Mouse (Mus musculus) small intestine, adult 2 months (tissue): Measurements from ENCODE around the gene CK137956. TPM values are rescaled to one million over a fixed set of nuclear protein-coding genes. Genes with fewer than 3 reads are reported as not detected.

ENCODE experiments used
- H3K27ac ChIP-seq: fragments of 200-500 bp; 2 replicates; pipeline ENCODE4 v1.5.1; 2012; ENCODE audit warnings: low read depth, low read length, control low read depth, inconsistent platforms; ENCODE audit not compliant: insufficient read depth
- H3K27me3 ChIP-seq: fragments of 200-500 bp; 2 replicates; pipeline ENCODE4 v1.6.1; 2012; ENCODE audit warnings: mild to moderate bottlenecking, moderate library complexity, low read length, inconsistent platforms; ENCODE audit not compliant: control insufficient read depth, insufficient read depth
- H3K36me3 ChIP-seq: fragments of 200-500 bp; 2 replicates; pipeline ENCODE4 v1.6.1; 2012; ENCODE audit warnings: mild to moderate bottlenecking, low read length, control low read depth, inconsistent platforms; ENCODE audit not compliant: control insufficient read depth, insufficient read depth
- H3K4me1 ChIP-seq: fragments of 200-500 bp; 2 replicates; pipeline ENCODE4 v1.6.1; 2012; ENCODE audit warnings: low read length, inconsistent platforms, mixed read lengths; ENCODE audit not compliant: control insufficient read depth, insufficient read depth, insufficient read length
- H3K4me3 ChIP-seq: fragments of 200-500 bp; 2 replicates; pipeline ENCODE4 v1.5.1; 2012; ENCODE audit warnings: low read depth, mild to moderate bottlenecking, control low read depth, inconsistent platforms, low read length, moderate library complexity
- CTCF ChIP-seq: fragments of 200-500 bp; IDR thresholded peaks from 2 replicates; pipeline ENCODE4 v1.5.1; 2012; ENCODE audit warnings: low read depth, mild to moderate bottlenecking, control low read depth, inconsistent platforms, low read length, moderate library complexity, mixed read lengths; ENCODE audit not compliant: insufficient replicate concordance, insufficient read length; ENCODE audit errors: extremely low read depth
- POLR2A ChIP-seq: fragments of 200-500 bp; IDR thresholded peaks from 2 replicates; pipeline ENCODE4 v1.6.1; 2012; ENCODE audit warnings: low read depth, mild to moderate bottlenecking, control low read depth, inconsistent platforms, low read length, moderate library complexity
- WGBS: fragments of 180-500 bp; shearing (Covaris S2); methylation state at CpG from one replicate; pipeline ENCODE4 v1.1.7; 2018; 5-methylcytosine and 5-hydroxymethylcytosine counted together
- polyA plus RNA-seq: library from polyadenylated mRNA; depleted of rRNA; stranded (reverse); fragments of >200 nt; gene quantifications from 2 replicates; pipeline ENCODE4 v1.2.3, GENCODE M21; 2012

The CK137956 gene
- polyA plus RNA-seq, 1 experiment, result not detected

GRCm38 (mm10) chr4:127988526-127989180, 17.9 kb upstream of the CK137956 start:
- no peak for TF ChIP-seq CTCF
- TF ChIP-seq POLR2A, result no peak
- 0 out of 2 replicates have a peak, but pooled peaks cover 4% of the 10 kb centered on the region for H3K27me3 ChIP-seq
- H3K4me3 ChIP-seq, result no peak overlapping the region
- 5% methylated on average over 39 of the region's 39 CpGs for WGBS
- H3K27ac ChIP-seq, result no peak overlapping the region
- H3K4me1 ChIP-seq, result no peaks in the 10 kb centered on the region
- H3K36me3 ChIP-seq, result no peaks in the 10 kb centered on the region

DNA sequence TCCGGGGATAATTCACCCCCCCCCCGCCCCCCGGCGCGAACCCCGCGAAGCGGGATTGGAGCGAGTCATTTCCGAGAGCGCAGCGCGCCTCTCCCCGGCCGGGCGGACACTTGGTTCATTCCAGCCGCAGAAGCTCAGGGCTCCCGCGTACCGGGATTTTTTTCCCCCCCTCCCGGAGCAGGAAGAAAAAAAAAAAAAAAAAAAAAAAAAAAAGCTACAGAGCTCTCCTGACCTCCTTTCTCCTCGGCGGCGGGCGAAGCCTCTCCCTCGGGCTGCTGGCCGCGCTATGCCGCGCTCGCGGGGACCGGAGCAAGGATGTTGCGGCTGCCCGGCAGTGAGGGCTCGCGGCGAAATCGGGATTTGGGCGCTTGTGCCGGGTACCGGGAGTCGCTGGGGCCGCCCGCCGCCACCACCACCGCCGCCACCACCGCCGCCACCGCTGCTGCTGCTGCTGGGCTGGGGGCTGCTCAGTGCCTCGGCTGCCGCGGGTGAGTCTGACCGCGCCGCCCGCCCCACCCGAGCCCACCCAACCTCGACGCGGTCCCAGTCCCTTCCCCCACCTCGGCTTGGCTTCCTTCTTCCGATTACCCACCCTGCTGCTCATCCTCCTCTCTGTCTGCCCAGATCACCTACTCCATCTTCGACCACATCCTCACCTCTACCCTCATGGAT, 17.2 kb upstream of the CK137956 start, which contains the start of gene Csmd2:
Gene Csmd2 (plus strand): TSS at position 74 of the 672 bp plus-strand sequence.
- no peak within 1 kb of the TSS for H3K27ac ChIP-seq
- WGBS, result 3% methylated on average over 59 of the region's 65 CpGs
- TF ChIP-seq CTCF, result no peak
- no peaks in the 10 kb centered on the region for H3K4me1 ChIP-seq
- H3K4me3 ChIP-seq, result no peak within 1 kb of the TSS
- no peaks in the 10 kb centered on the region for H3K36me3 ChIP-seq
- 0 out of 2 replicates have a peak, but pooled peaks cover 4% of the 10 kb centered on the region for H3K27me3 ChIP-seq

- TF ChIP-seq POLR2A (no peak), CTCF (no peak)
- 15% methylated on average over 10 of the region's 10 CpGs for WGBS
- Histone ChIP-seq H3K4me1 (no peaks in the 10 kb centered on the region), H3K4me3 (no peak overlapping the region), H3K27ac (no peak overlapping the region), H3K36me3 (no peaks in the 10 kb centered on the region), H3K27me3 (0 out of 2 replicates have a peak, but pooled peaks cover 4% of the 10 kb centered on the region)
Measured at GRCm38 (mm10) chr4:127987270-127987669, 16.5 kb upstream of the CK137956 start.

GRCm38 (mm10) chr4:127986491-127987075, 15.8 kb upstream of the CK137956 start:
- 14% methylated on average over 25 of the region's 25 CpGs for WGBS
- H3K27me3 ChIP-seq, result 0 out of 2 replicates have a peak, but pooled peaks cover 4% of the 10 kb centered on the region
- no peak overlapping the region for H3K4me3 ChIP-seq

GRCm38 (mm10) chr4:127985874-127986273, 15.1 kb upstream of the CK137956 start:
- Histone ChIP-seq H3K4me1 (no peaks in the 10 kb centered on the region), H3K4me3 (no peak overlapping the region), H3K27ac (no peak overlapping the region), H3K36me3 (no peaks in the 10 kb centered on the region), H3K27me3 (0 out of 2 replicates have a peak, but pooled peaks cover 4% of the 10 kb centered on the region)
- no peak for TF ChIP-seq CTCF
- no peak for TF ChIP-seq POLR2A
- 26% methylated on average over 10 of the region's 10 CpGs for WGBS

More at GRCm38 (mm10) chr4:127986491-127987075, 15.8 kb upstream of the CK137956 start:
- Histone ChIP-seq H3K36me3 (no peaks in the 10 kb centered on the region), H3K4me1 (no peaks in the 10 kb centered on the region), H3K27ac (no peak overlapping the region)
- TF ChIP-seq CTCF (no peak), POLR2A (no peak)

DNA sequence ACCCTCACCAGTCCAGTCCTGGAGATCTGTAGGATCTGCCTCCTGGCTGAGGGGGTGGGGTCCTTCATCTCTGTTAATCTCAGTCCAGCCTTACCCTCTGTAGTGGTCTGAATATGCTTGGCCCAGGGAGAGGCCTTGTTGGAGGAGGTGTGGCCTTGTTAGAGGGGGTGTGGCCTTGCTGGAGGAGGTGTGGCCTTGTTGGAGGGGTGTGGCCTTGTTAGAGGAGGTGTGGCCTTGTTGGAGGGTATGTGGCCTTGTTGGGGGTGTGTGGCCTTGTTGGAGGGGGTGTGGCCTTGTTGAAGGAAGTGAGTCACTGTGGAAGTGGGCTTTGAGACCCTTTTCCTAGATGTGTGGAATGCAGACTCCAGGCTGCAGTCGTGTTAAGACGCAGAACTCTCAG, 13.7 kb upstream of the CK137956 start:
- Histone ChIP-seq H3K27me3 (0 out of 2 replicates have a peak, but pooled peaks cover 4% of the 10 kb centered on the region), H3K4me1 (no peaks in the 10 kb centered on the region), H3K36me3 (no peaks in the 10 kb centered on the region), H3K4me3 (no peak overlapping the region), H3K27ac (no peak overlapping the region)
- TF ChIP-seq POLR2A, result no peak
- 86% methylated on average over 2 of the region's 2 CpGs for WGBS

- TF ChIP-seq CTCF, result no peak
- no peak for TF ChIP-seq POLR2A
- Histone ChIP-seq H3K4me1 (no peaks in the 10 kb centered on the region), H3K4me3 (no peak overlapping the region), H3K27me3 (no peaks in the 10 kb centered on the region), H3K27ac (no peak overlapping the region), H3K36me3 (no peaks in the 10 kb centered on the region)
- WGBS, result 74% methylated on average over 6 of the region's 6 CpGs
Measured at GRCm38 (mm10) chr4:127981125-127981524, 10.4 kb upstream of the CK137956 start.
